11 mouse cellular contexts compared by ENCODE assay signal in genomic region chr6:6879371-6880325, GRCm38 (mm10). TPM values are rescaled to one million over a fixed set of nuclear protein-coding genes. Genes with fewer than 3 reads are reported as not detected.
DNase-seq lines count a peak whose midpoint lies in the region; ATAC-seq and TF ChIP-seq lines count a peak whose summit lies in the region.
"Had no signal": no experiment of that assay in that cellular context is flagged by ENCODE, and none has a peak within 500 bp of the region (broad histone marks: within the 10 kb centered on the region; RNA-seq: fewer than 3 reads in every experiment).

No protein-coding gene starts in this region.

- no peaks in the 10 kb centered on the region for H3K36me3 ChIP-seq in kidney, adult 2 months (ENCODE audit: control insufficient read depth, insufficient read depth, low read length)
- H3K36me3 ChIP-seq in kidney, embryonic 16.5 days (ENCODE audit: insufficient read depth, low read length) = no peaks in the 10 kb centered on the region
- no peaks in the 10 kb centered on the region for H3K36me3 ChIP-seq in forebrain, embryonic 11.5 days (ENCODE audit: control insufficient read depth, insufficient read depth, low read length)
- H3K36me3 ChIP-seq in midbrain, embryonic 12.5 days = no peaks in the 10 kb centered on the region
- H3K36me3 ChIP-seq: hindbrain, embryonic 15.5 days; liver, embryonic 13.5 days had no signal

- H3K27ac ChIP-seq in kidney, adult 2 months (ENCODE audit: insufficient read depth, low read depth, low read length) = no peak overlapping the region
- H3K27ac ChIP-seq in kidney, embryonic 16.5 days (ENCODE audit: low read length) = no peak overlapping the region
- H3K27ac ChIP-seq in cortical plate, adult 2 months (ENCODE audit: insufficient read depth, low read length) = no peak overlapping the region
- H3K27ac ChIP-seq in forebrain, embryonic 11.5 days (ENCODE audit: low read depth, low read length) = peak overlapping the region; percentile 43; the same call in 1 of the 2 replicates
- H3K27ac ChIP-seq in midbrain, embryonic 12.5 days (replicated peaks) = no peak overlapping the region
- H3K27ac ChIP-seq: hindbrain, embryonic 15.5 days; liver, embryonic 13.5 days had no signal

- peaks cover 13% of the 10 kb centered on the region; the same call in 1 of the 2 replicates for H3K27me3 ChIP-seq in kidney, adult 2 months (replicated peaks; ENCODE audit: control insufficient read depth, insufficient read depth, low read length)
- H3K27me3 ChIP-seq in kidney, embryonic 16.5 days (ENCODE audit: insufficient read depth, low read length) = peaks cover 99% of the 10 kb centered on the region
- H3K27me3 ChIP-seq in forebrain, embryonic 11.5 days (ENCODE audit: control insufficient read depth, insufficient read depth, low read length) = peaks cover 77% of the 10 kb centered on the region
- peaks cover 95% of the 10 kb centered on the region for H3K27me3 ChIP-seq in midbrain, embryonic 12.5 days

- no peaks in the 10 kb centered on the region for H3K4me1 ChIP-seq in kidney, adult 2 months (ENCODE audit: control insufficient read depth, insufficient read depth, low read length)
- H3K4me1 ChIP-seq in kidney, embryonic 16.5 days (ENCODE audit: insufficient read depth, low read length) = peaks cover 7% of the 10 kb centered on the region
- no peaks in the 10 kb centered on the region for H3K4me1 ChIP-seq in cortical plate, adult 2 months (ENCODE audit: control insufficient read depth, insufficient read depth, low read length)
- H3K4me1 ChIP-seq in forebrain, embryonic 11.5 days (replicated peaks; ENCODE audit: control insufficient read depth, insufficient read depth, low read length) = peaks cover 8% of the 10 kb centered on the region; the same call in 1 of the 2 replicates
- H3K4me1 ChIP-seq in midbrain, embryonic 12.5 days = peaks cover 28% of the 10 kb centered on the region
- H3K4me1 ChIP-seq: liver, embryonic 13.5 days had no signal

- H3K9ac ChIP-seq in kidney, embryonic 16.5 days (replicated peaks; ENCODE audit: low read length) = no peak overlapping the region
- peak overlapping the region; percentile 51 for H3K9ac ChIP-seq in forebrain, embryonic 11.5 days (ENCODE audit: low read length)
- no peak overlapping the region for H3K9ac ChIP-seq in midbrain, embryonic 12.5 days (replicated peaks)
- H3K9ac ChIP-seq: hindbrain, embryonic 15.5 days; liver, embryonic 13.5 days had no signal

- H3K4me3 ChIP-seq in kidney, adult 2 months (ENCODE audit: insufficient read depth, low read depth, low read length) = no peak overlapping the region
- no peak overlapping the region for H3K4me3 ChIP-seq in kidney, embryonic 16.5 days (ENCODE audit: low read length)
- peak overlapping the region; percentile 49; the same call in 1 of the 2 replicates for H3K4me3 ChIP-seq in cortical plate, adult 2 months (ENCODE audit: insufficient read depth, low read length)
- H3K4me3 ChIP-seq in forebrain, embryonic 11.5 days (ENCODE audit: low read depth, low read length) = peak overlapping the region; percentile 56
- peak overlapping the region; percentile 47 for H3K4me3 ChIP-seq in midbrain, embryonic 12.5 days
- H3K4me3 ChIP-seq: hindbrain, embryonic 15.5 days; liver, embryonic 13.5 days had no signal

- WGBS in kidney, adult 2 months = 7% methylated on average over 44 of the region's 44 CpGs
- WGBS in kidney, embryonic 16.5 days = 1% methylated on average over 44 of the region's 44 CpGs
- under 1% methylated on average over 44 of the region's 44 CpGs for WGBS in forebrain, embryonic 11.5 days
- 2% methylated on average over 44 of the region's 44 CpGs for WGBS in midbrain, embryonic 12.5 days

- TF ChIP-seq POLR2A in kidney, adult 2 months (IDR thresholded peaks at IDR 0.05; ENCODE audit: low read depth, low read length) = no peak
- TF ChIP-seq POLR2A in cortical plate, adult 2 months (IDR thresholded peaks at IDR 0.05; ENCODE audit: extremely low read depth, insufficient read depth, low read length) = no peak

- TF ChIP-seq CTCF in kidney, adult 2 months (conservative IDR thresholded peaks at IDR 0.05; ENCODE audit: insufficient read depth, insufficient read length, low read depth, low read length) = no peak
- no peak for TF ChIP-seq CTCF in cortical plate, adult 2 months (IDR thresholded peaks at IDR 0.05; ENCODE audit: extremely low read depth, insufficient read depth, low read length)

- H3K4me2 ChIP-seq in kidney, embryonic 16.5 days (replicated peaks; ENCODE audit: low read depth, low read length) = no peak overlapping the region
- H3K4me2 ChIP-seq in forebrain, embryonic 11.5 days (ENCODE audit: low read depth, low read length, severe bottlenecking) = peak overlapping the region; percentile 39; the same call in 1 of the 2 replicates
- H3K4me2 ChIP-seq in midbrain, embryonic 12.5 days (replicated peaks) = no peak overlapping the region; the same call in 1 of the 2 replicates
- H3K4me2 ChIP-seq: hindbrain, embryonic 15.5 days; liver, embryonic 13.5 days had no signal

- intact Hi-C loops in left cerebral cortex, postnatal 4 days (cut with DNase I) = loop anchor here (5.0 to 10.0 kb wide), 3 partner anchors 775 to 1022 kb away; no protein-coding TSS in a partner anchor

- no peak for ATAC-seq in kidney, embryonic 16.5 days (ENCODE audit: low FRiP score, low TSS enrichment)
- ATAC-seq in forebrain, embryonic 11.5 days (replicated peaks; ENCODE audit: low FRiP score) = no peak
- ATAC-seq in midbrain, embryonic 12.5 days (ENCODE audit: low FRiP score, low read depth) = no peak

- peak; percentile 66 for DNase-seq in kidney, adult 2 months
- DNase-seq in forebrain, embryonic 11.5 days (ENCODE audit: low spot score) = peak; percentile 75
- no peak for DNase-seq in adrenal gland, adult 2 months
- no peak for DNase-seq in left cerebral cortex, postnatal 4 days
- DNase-seq in layer of hippocampus, adult 9-11 months = no peak
- DNase-seq: liver, embryonic 13.5 days had no signal

- H3K9me3 ChIP-seq in kidney, embryonic 16.5 days (ENCODE audit: low read length) = no peaks in the 10 kb centered on the region
- H3K9me3 ChIP-seq in forebrain, embryonic 11.5 days (ENCODE audit: control insufficient read depth, low read length) = no peaks in the 10 kb centered on the region
- no peaks in the 10 kb centered on the region for H3K9me3 ChIP-seq in midbrain, embryonic 12.5 days
- H3K9me3 ChIP-seq: hindbrain, embryonic 15.5 days; liver, embryonic 13.5 days had no signal

RNA-seq across cellular contexts. Expression of gene Dlx5, which starts 2.2 kb away (rescaled TPM):
- not detected in 2 replicates for polyA plus RNA-seq in kidney, adult 2 months (2012; rRNA removed)
- 0.22 and 0.47 TPM in 2 replicates for polyA plus RNA-seq in kidney, embryonic 16.5 days (2015; fragmentation: Nextera tagmentation; extraction: Ambion mirVana)
- 2.4 and 2.7 TPM in 2 replicates for polyA plus RNA-seq in cortical plate, adult 2 months (2012; rRNA removed)
- polyA plus RNA-seq in forebrain, embryonic 11.5 days (2014; fragmentation: Nextera tagmentation; extraction: Ambion mirVana) = 45.5 and 47.7 TPM in 2 replicates
- 16.1 and 22.3 TPM in 2 replicates for polyA plus RNA-seq in midbrain, embryonic 12.5 days (2016; fragmentation: Nextera tagmentation; extraction: Ambion mirVana)
- under 1 TPM; 0.32 to 0.35 TPM for total RNA-seq in adrenal gland, adult 2 months (2021)
- polyA plus RNA-seq in adrenal gland, adult 2 months (2012; rRNA removed) = 0.30 and 0.48 TPM in 2 replicates
- total RNA-seq in left cerebral cortex, postnatal 4 days (2021) = 10 to 100 TPM; 15.2 to 18.4 TPM
- total RNA-seq: ES-E14 had no signal
- polyA plus RNA-seq: liver, embryonic 13.5 days had no signal

RNA-seq across cellular contexts. Expression of gene Dlx6, which starts 16.5 kb away (rescaled TPM):
- polyA plus RNA-seq in kidney, adult 2 months (2012; rRNA removed) = not detected in 2 replicates
- polyA plus RNA-seq in kidney, embryonic 16.5 days (2015; fragmentation: Nextera tagmentation; extraction: Ambion mirVana) = not detected in 2 replicates
- 7.2 and 7.7 TPM in 2 replicates for polyA plus RNA-seq in cortical plate, adult 2 months (2012; rRNA removed)
- 4.5 and 7.3 TPM in 2 replicates for polyA plus RNA-seq in forebrain, embryonic 11.5 days (2014; fragmentation: Nextera tagmentation; extraction: Ambion mirVana)
- 2.6 and 3.5 TPM in 2 replicates for polyA plus RNA-seq in midbrain, embryonic 12.5 days (2016; fragmentation: Nextera tagmentation; extraction: Ambion mirVana)
- total RNA-seq in adrenal gland, adult 2 months (2021) = not detected
- polyA plus RNA-seq in adrenal gland, adult 2 months (2012; rRNA removed) = not detected in 2 replicates
- total RNA-seq in left cerebral cortex, postnatal 4 days (2021) = 10 to 100 TPM; 15.3 to 17.2 TPM
- total RNA-seq: ES-E14 had no signal
- polyA plus RNA-seq: liver, embryonic 13.5 days had no signal

Comparison
In these comparisons a context has a peak if more than half of its experiments do, and no peak if none do; other contexts are left out.
1. DNase-seq: peak in kidney, adult 2 months (single experiment) and forebrain, embryonic 11.5 days (single experiment); none in adrenal gland, adult 2 months (single experiment), left cerebral cortex, postnatal 4 days (single experiment) and layer of hippocampus, adult 9-11 months (single experiment).
2. H3K4me3 ChIP-seq: peak in cortical plate, adult 2 months (single experiment), forebrain, embryonic 11.5 days (single experiment) and midbrain, embryonic 12.5 days (single experiment); none in kidney, adult 2 months (single experiment) and kidney, embryonic 16.5 days (single experiment).